Mouse (Mus musculus) embryonic facial prominence, embryonic 12.5 days (tissue): Measurements from ENCODE around the gene Atf6b. TPM values are rescaled to one million over a fixed set of nuclear protein-coding genes. Genes with fewer than 3 reads are reported as not detected.

ENCODE experiments used
- ATAC-seq: fragments of 200-750 bp; cut with Nextera tagmentation; 2 replicates; pipeline ENCODE4 v1.8.0; 2017; ENCODE audit not compliant: insufficient number of reproducible peaks, insufficient read depth, low FRiP score, low TSS enrichment
- H3K27ac ChIP-seq: fragments of 300-500 bp; sonication (generic); 2 replicates; pipeline ENCODE4 v1.5.1; 2016; ENCODE audit warnings: mild to moderate bottlenecking
- H3K27me3 ChIP-seq: fragments of 300-500 bp; sonication (generic); 2 replicates; pipeline ENCODE4 v1.6.1; 2016; ENCODE audit warnings: mild to moderate bottlenecking, moderate library complexity
- H3K36me3 ChIP-seq: fragments of 300-500 bp; sonication (generic); 2 replicates; pipeline ENCODE4 v1.6.1; 2016; ENCODE audit warnings: mild to moderate bottlenecking
- H3K4me1 ChIP-seq: fragments of 300-500 bp; sonication (generic); 2 replicates; pipeline ENCODE4 v1.6.1; 2016
- H3K4me2 ChIP-seq: fragments of 300-500 bp; sonication (generic); replicated peaks from 2 replicates; pipeline ENCODE4 v1.6.1; 2016; ENCODE audit warnings: mild to moderate bottlenecking, moderate library complexity
- H3K4me3 ChIP-seq: fragments of 300-500 bp; sonication (generic); 2 replicates; pipeline ENCODE4 v1.5.1; 2016; ENCODE audit warnings: mild to moderate bottlenecking
- H3K9ac ChIP-seq: fragments of 300-500 bp; sonication (generic); 2 replicates; pipeline ENCODE4 v1.6.1; 2016; ENCODE audit warnings: mild to moderate bottlenecking, moderate library complexity
- H3K9me3 ChIP-seq: fragments of 300-500 bp; sonication (generic); 2 replicates; pipeline ENCODE4 v1.6.1; 2016; ENCODE audit warnings: mild to moderate bottlenecking, moderate library complexity
- WGBS: fragments of 180-500 bp; shearing (Covaris S2); methylation state at CpG from one replicate; pipeline ENCODE4 v1.1.7; 2016; 5-methylcytosine and 5-hydroxymethylcytosine counted together
- polyA plus RNA-seq: library from polyadenylated mRNA; unstranded; fragments of >200 nt; fragmentation: Nextera tagmentation; extraction: Ambion mirVana; gene quantifications from 2 replicates; pipeline ENCODE4 v1.2.1, GENCODE M21; 2016

Atf6b gene
- polyA plus RNA-seq, 1 experiment from 2014 or later: 110 TPM

DNA sequence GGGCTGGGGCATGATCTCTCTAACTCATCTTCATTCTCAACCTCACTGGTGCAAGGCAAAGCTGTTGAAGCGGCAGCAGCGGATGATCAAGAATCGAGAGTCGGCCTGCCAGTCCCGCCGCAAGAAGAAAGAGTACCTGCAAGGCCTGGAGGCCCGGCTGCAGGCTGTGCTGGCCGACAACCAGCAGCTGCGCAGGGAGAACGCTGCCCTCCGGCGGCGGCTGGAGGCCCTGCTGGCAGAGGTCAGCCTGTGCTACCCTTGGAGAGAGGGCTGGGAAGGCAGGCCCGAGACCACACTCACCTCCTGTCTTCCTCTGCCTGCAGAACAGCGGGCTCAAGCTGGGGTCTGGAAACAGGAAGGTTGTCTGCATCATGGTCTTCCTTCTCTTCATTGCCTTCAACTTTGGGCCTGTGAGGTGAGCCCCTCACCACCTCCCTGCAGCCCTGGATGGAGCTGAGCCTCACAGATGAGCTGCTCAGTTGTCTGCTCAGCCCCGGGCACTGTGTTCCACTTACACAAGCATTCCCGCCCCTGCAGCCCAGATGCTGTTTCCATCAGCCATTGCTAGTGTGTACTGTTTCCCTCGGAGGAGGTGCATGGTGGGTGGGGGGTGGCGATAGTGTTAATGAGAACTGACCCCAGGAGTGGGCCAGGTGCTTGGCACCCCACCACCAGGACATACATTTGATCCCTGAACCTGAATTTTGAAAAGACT is 4.7 kb downstream of the Atf6b start:
- no peak for ATAC-seq
- Histone ChIP-seq H3K27me3 (no peaks in the 10 kb centered on the region), H3K9ac (no peak overlapping the region), H3K4me3 (no peak overlapping the region), H3K36me3 (peaks cover 55% of the 10 kb centered on the region), H3K4me2 (no peak overlapping the region), H3K27ac (no peak overlapping the region), H3K4me1 (peaks cover 12% of the 10 kb centered on the region), H3K9me3 (no peaks in the 10 kb centered on the region)
- WGBS: 54% methylated on average over 19 of the region's 19 CpGs

DNA sequence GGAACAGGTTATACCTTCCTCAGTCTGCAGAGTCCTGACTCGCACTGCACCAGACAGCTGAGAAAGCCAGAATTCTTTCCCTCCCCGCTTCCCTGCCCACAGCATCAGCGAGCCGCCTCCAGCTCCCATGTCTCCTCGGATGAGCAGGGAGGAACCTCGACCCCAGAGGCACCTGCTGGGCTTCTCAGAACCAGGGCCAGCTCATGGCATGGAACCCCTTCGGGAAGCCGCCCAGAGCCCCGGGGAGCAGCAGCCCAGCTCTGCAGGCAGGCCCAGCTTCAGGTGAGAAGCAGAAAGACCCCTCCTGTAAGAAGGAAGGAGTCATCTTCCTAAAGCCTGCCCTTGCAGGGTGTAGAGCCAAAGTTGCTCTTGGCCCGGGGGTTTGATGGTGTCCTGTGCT is 5.6 kb downstream of the Atf6b start:
- no peak for ATAC-seq
- peaks cover 55% of the 10 kb centered on the region for H3K36me3 ChIP-seq
- H3K9ac ChIP-seq: no peak overlapping the region
- no peaks in the 10 kb centered on the region for H3K27me3 ChIP-seq
- H3K4me2 ChIP-seq: no peak overlapping the region
- H3K4me3 ChIP-seq: no peak overlapping the region
- no peak overlapping the region for H3K27ac ChIP-seq
- H3K4me1 ChIP-seq: peaks cover 12% of the 10 kb centered on the region
- no peaks in the 10 kb centered on the region for H3K9me3 ChIP-seq
- 95% methylated on average over 10 of the region's 10 CpGs for WGBS

DNA sequence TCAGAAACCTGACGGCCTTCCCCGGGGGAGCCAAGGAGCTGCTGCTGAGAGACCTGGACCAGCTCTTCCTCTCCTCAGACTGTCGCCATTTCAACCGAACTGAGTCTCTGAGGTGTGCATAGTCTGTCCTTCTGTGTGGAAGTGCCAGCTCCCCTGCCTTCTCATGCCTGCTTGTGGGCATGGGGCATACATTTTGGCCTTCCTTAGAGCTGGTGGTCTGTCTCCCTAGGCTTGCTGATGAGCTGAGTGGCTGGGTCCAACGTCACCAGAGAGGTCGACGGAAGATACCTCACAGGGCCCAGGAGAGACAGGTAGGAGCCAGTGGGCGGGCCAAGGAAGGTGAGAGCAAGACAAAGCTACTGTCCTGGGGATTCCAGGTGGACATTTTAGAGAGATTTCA is 6.0 kb downstream of the Atf6b start:
- Histone ChIP-seq H3K27ac (no peak overlapping the region), H3K4me3 (no peak overlapping the region), H3K36me3 (peaks cover 55% of the 10 kb centered on the region), H3K27me3 (no peaks in the 10 kb centered on the region), H3K4me2 (no peak overlapping the region), H3K4me1 (peaks cover 8% of the 10 kb centered on the region), H3K9me3 (no peaks in the 10 kb centered on the region), H3K9ac (no peak overlapping the region)
- 93% methylated on average over 8 of the region's 8 CpGs for WGBS
- no peak for ATAC-seq

DNA sequence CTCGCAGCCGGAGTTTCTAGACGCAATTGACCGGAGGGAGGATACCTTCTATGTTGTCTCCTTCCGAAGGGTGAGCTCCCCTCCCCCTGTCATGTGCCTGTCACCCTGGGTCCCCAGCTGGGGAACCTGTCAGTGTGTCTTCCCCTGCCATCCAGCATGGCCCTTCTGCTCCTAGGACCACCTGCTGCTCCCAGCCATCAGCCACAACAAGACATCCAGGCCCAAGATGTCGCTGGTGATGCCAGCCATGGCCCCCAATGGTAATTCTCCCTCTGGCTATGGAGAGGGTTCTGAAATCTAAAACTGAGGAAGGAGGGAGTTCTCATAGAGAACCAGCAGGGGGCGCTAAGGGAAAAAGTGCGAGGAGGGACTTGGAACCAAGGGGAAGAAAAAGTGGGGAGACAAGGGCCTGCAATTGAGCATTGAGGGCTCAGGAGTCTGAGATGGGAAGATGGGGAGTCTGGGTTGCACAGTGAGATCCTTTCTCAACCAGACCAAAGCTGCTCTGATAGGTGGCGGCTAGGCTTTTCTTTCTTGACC is 6.9 kb downstream of the Atf6b start:
- Histone ChIP-seq H3K9me3 (no peaks in the 10 kb centered on the region), H3K27ac (no peak overlapping the region), H3K4me2 (no peak overlapping the region), H3K36me3 (peaks cover 55% of the 10 kb centered on the region), H3K9ac (no peak overlapping the region), H3K4me3 (no peak overlapping the region), H3K27me3 (0 out of 2 replicates have a peak, but pooled peaks cover 2% of the 10 kb centered on the region), H3K4me1 (no peaks in the 10 kb centered on the region; the same call in 1 of the 2 replicates)
- 67% methylated on average over 9 of the region's 9 CpGs for WGBS
- no peak for ATAC-seq

DNA sequence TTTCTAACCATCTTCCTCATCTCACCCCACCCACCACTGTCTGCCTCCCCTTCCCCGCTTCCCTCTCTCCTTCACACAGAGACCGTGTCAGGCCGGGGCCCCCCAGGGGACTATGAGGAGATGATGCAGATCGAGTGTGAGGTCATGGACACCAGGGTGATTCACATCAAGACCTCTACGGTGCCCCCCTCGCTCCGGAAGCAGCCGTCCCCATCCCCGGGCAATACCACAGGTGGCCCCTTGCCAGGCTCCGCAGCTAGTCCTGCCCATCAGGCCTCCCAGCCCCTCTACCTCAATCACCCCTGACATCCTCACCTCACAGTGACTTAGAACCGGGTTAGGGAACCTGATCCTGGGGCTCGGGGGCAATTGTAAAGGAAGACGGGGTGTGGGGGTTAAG is 7.4 kb downstream of the Atf6b start:
- H3K36me3 ChIP-seq: peaks cover 49% of the 10 kb centered on the region
- WGBS: 93% methylated on average over 13 of the region's 13 CpGs
- H3K9ac ChIP-seq: 0 out of 2 replicates have a peak overlapping the region, but pooled peaks have one; percentile 1

DNA sequence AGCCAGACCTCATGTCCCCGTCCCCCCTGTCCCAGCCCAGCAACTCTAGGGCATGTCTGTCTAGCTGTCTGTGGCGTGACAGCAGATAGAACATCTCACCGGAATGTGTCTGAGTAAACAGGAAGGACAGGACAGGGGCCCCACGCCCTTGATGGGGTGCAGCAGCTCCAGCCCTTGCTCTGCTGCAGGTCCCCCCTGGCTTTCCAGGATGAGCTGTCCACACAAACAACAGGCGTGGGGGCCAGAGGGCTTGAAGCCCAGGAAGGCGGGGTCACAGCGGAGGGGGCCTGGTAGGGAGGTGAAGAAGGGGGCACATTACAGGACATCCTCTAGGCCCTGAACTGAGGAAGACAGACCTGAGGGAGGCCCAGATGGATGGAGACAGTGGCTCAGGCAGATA is 8.2 kb downstream of the Atf6b start:
- WGBS: 83% methylated on average over 7 of the region's 7 CpGs
- peaks cover 16% of the 10 kb centered on the region for H3K27me3 ChIP-seq
- H3K4me2 ChIP-seq: no peak overlapping the region
- no peak overlapping the region for H3K27ac ChIP-seq
- no peak for ATAC-seq
- no peaks in the 10 kb centered on the region for H3K4me1 ChIP-seq
- H3K36me3 ChIP-seq: peaks cover 42% of the 10 kb centered on the region
- H3K4me3 ChIP-seq: no peak overlapping the region
- no peaks in the 10 kb centered on the region for H3K9me3 ChIP-seq
- no peak overlapping the region for H3K9ac ChIP-seq

More for the DNA sequence above, 7.4 kb downstream of the Atf6b start:
- H3K27ac ChIP-seq: no peak overlapping the region
- no peak overlapping the region for H3K4me3 ChIP-seq
- no peaks in the 10 kb centered on the region for H3K9me3 ChIP-seq
- peaks cover 8% of the 10 kb centered on the region; the same call in 1 of the 2 replicates for H3K27me3 ChIP-seq
- no peak for ATAC-seq
- no peak overlapping the region for H3K4me2 ChIP-seq
- no peaks in the 10 kb centered on the region for H3K4me1 ChIP-seq

DNA sequence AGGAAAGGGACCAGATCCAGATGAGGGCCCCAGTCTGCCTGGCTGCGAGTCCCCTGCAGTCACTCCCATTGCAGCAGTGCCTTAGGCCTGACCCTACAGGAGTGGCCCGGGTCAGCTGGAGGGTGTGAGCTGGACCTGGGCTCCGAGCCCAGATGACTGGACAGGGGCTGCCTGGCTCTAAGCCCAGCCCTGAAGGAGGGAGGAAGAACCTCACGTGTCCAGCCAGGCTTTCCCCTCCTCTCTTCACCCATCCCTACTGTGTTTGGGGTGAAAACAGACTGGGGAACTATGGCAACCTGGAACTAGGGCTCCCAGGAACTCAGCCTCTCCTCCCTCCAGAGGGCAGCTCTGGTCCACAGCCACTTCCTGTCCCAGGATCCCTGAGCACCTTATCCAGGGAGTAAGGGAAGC is 8.6 kb downstream of the Atf6b start:
- H3K27me3 ChIP-seq: peaks cover 20% of the 10 kb centered on the region
- no peaks in the 10 kb centered on the region for H3K4me1 ChIP-seq
- no peak overlapping the region for H3K4me2 ChIP-seq
- peaks cover 37% of the 10 kb centered on the region for H3K36me3 ChIP-seq
- H3K9ac ChIP-seq: no peak overlapping the region
- no peak overlapping the region for H3K4me3 ChIP-seq
- WGBS: 76% methylated on average over 4 of the region's 4 CpGs
- no peaks in the 10 kb centered on the region for H3K9me3 ChIP-seq
- H3K27ac ChIP-seq: no peak overlapping the region
- no peak for ATAC-seq

DNA sequence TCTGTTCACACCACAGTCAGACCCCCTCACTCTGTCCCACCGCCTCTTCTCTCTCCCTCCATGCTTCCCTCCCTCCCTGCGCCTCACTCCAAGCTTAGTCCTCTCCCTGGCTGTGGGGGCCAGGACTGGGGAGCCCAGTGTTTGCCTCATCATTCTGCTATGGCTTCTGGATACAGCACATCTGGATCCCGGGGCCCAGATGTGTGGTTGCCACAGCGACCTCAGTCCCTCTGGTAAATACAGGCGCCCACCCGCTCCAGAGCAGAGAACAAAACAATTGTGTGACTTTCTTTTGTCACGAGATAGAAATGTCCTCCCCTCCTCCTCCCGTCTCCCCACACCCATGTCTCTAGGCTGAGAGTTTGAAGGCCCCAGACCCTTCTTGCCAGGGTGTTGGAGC is 9.7 kb downstream of the Atf6b start:
- Histone ChIP-seq H3K9me3 (no peaks in the 10 kb centered on the region), H3K4me2 (no peak overlapping the region), H3K27me3 (peaks cover 31% of the 10 kb centered on the region), H3K36me3 (peaks cover 27% of the 10 kb centered on the region), H3K4me3 (no peak overlapping the region), H3K27ac (no peak overlapping the region), H3K4me1 (0 out of 2 replicates have a peak, but pooled peaks cover 7% of the 10 kb centered on the region), H3K9ac (no peak overlapping the region)
- 63% methylated on average over 8 of the region's 8 CpGs for WGBS
- ATAC-seq: no peak

DNA sequence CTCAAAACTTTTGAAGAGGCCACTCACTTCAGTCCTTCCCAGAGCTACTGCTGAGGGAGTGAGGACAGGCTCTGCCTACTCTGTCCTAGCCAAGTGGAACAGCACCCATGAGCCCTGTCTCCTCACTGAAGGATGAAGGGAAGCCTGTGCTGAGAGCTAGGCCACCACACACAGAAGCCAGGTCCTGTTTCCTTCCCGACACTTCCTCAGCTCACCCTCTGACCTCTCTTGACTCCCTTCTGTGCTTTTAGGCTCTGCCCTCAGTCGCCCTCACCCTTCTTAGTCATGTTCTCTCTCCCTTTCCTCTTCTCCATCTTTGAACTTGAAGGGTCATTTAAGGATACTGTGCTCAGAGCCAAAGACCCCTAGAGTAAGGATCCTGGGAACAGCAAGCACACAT is 10.3 kb downstream of the Atf6b start:
- H3K27ac ChIP-seq: no peak overlapping the region
- ATAC-seq: no peak
- peaks cover 31% of the 10 kb centered on the region for H3K27me3 ChIP-seq
- no peak overlapping the region for H3K4me3 ChIP-seq
- WGBS: 21% methylated on average over 2 of the region's 2 CpGs
- H3K4me1 ChIP-seq: 0 out of 2 replicates have a peak, but pooled peaks cover 7% of the 10 kb centered on the region
- no peaks in the 10 kb centered on the region for H3K9me3 ChIP-seq
- H3K4me2 ChIP-seq: no peak overlapping the region
- no peak overlapping the region for H3K9ac ChIP-seq
- peaks cover 20% of the 10 kb centered on the region for H3K36me3 ChIP-seq

DNA sequence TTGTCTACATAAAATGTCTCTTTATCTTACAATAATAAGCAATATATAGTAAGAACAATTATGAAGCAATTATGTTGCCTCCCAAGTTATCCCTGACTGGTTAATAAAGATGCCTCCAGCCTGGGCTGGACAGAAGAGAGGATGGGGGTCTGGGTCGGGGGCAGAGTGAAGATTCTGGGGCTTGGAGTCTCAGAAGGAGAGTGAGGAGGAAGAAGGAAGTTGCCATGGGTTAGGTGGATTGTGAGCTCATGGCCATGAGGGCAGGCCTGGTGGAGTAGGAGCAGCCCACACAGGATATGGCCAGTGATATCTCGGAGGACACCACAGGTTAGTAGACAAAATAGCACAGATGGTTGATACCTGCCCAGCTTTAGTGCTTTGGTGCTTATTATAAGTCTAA is 11.2 kb downstream of the Atf6b start:
- no peak overlapping the region for H3K4me2 ChIP-seq
- H3K4me1 ChIP-seq: 0 out of 2 replicates have a peak, but pooled peaks cover 7% of the 10 kb centered on the region
- H3K27me3 ChIP-seq: peaks cover 36% of the 10 kb centered on the region
- H3K9ac ChIP-seq: no peak overlapping the region
- H3K9me3 ChIP-seq: no peaks in the 10 kb centered on the region
- H3K36me3 ChIP-seq: peaks cover 12% of the 10 kb centered on the region
- H3K4me3 ChIP-seq: no peak overlapping the region
- ATAC-seq: no peak
- 83% methylated on average over 2 of the region's 2 CpGs for WGBS
- no peak overlapping the region for H3K27ac ChIP-seq

DNA sequence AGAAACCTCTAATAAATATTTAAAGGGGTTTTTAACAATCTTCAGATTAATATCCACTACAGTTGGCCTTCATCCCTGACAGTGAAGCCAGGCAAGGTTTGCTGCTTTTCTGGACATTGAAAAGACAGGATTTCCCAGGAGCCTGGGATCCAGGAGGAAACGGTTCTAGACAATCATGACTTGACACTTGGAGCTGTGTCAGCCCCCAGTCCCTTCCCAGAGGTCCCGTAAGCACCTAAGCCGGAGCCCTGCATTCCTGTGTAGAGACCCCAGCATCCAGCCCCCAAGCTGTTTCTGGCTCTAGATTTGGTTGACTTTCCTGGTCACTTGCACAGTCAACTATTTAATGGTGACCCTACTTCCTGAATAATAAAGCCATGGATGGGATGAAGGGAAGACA is 11.6 kb downstream of the Atf6b start:
- Histone ChIP-seq H3K9ac (no peak overlapping the region), H3K27me3 (peaks cover 37% of the 10 kb centered on the region), H3K4me2 (no peak overlapping the region), H3K36me3 (peaks cover 8% of the 10 kb centered on the region), H3K27ac (no peak overlapping the region), H3K4me3 (no peak overlapping the region), H3K9me3 (no peaks in the 10 kb centered on the region), H3K4me1 (0 out of 2 replicates have a peak, but pooled peaks cover 7% of the 10 kb centered on the region)
- 79% methylated on average over 3 of the region's 3 CpGs for WGBS
- no peak for ATAC-seq

DNA sequence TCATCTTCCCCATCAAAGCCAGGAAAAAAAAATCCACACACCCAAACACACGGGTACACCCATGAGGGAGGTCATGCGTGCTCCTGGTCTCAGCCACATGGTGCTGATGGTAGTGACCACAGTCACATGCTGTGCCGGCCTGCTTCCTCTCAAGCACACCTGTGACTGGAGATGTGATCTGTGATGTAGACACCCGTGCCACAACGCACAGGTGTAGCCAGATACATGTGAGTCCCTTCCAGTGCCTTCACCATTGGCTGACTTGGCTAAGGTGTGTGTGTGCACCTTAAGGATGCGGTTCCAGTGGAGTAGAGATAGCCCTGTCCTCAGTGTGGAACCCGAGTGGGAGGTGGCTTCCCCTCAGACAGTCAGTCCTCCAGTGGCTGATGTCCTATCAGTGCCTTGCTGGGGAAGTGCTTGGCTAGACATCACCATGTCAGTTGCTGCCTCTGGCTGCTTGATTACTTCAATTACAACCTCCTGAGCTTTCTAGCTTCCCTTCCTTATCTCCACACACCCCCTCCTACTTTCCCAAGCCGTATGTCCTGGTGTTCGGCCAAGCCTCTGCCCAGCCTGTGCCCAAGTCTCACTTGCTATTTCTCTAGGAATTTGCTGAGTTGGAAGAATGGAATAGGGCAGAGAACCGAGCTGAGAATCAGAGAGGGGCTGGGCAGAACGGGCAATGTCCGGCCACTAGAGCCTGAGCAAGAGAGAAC is 12.4 kb downstream of the Atf6b start:
- H3K9ac ChIP-seq: no peak overlapping the region
- no peak overlapping the region for H3K27ac ChIP-seq
- WGBS: 68% methylated on average over 12 of the region's 12 CpGs
- H3K4me1 ChIP-seq: 0 out of 2 replicates have a peak, but pooled peaks cover 7% of the 10 kb centered on the region
- H3K27me3 ChIP-seq: peaks cover 37% of the 10 kb centered on the region
- 0 out of 2 replicates have a peak, but pooled peaks have one; percentile 1 for ATAC-seq
- H3K4me2 ChIP-seq: no peak overlapping the region
- H3K4me3 ChIP-seq: no peak overlapping the region
- H3K36me3 ChIP-seq: peaks cover 3% of the 10 kb centered on the region
- H3K9me3 ChIP-seq: no peaks in the 10 kb centered on the region
